Mouse (Mus musculus): ENCODE measurements at regions not wholly inside any gene's neighbourhood (a gene's known extent, or its start where the extent isn't known, plus 50 kb on each side); places are given as distances from the start of the nearest gene placed in this dataset.

GRCm38 (mm10) chr17:27364338-27364737, 156.9 kb downstream of the Grm4 start:
- TF ChIP-seq CTCF (IDR thresholded peaks at IDR 0.05; ENCODE audit: control insufficient read depth, insufficient read depth, insufficient read length): no peak
- no peak for TF ChIP-seq MAX (IDR thresholded peaks at IDR 0.05)
- TF ChIP-seq CEBPB (IDR thresholded peaks at IDR 0.05; ENCODE audit: low read depth): no peak
- no peak for TF ChIP-seq FOSL1 (IDR thresholded peaks at IDR 0.05; ENCODE audit: insufficient read depth, low read length, poor library complexity, severe bottlenecking)
- TF ChIP-seq MYOD1 (IDR thresholded peaks at IDR 0.05; ENCODE audit: control insufficient read depth, insufficient read length, low read depth): no peak
